Mouse (Mus musculus) midbrain, postnatal 0 days (tissue): ENCODE measurements at regions not wholly inside any gene's neighbourhood (a gene's known extent, or its start where the extent isn't known, plus 50 kb on each side); places are given as distances from the start of the nearest gene placed in this dataset.

ENCODE experiments used
- ATAC-seq: fragments of 200-750 bp; cut with Nextera tagmentation; 2 replicates; pipeline ENCODE4 v1.8.0; 2017; ENCODE audit warnings: moderate number of reproducible peaks, mild to moderate bottlenecking, moderate TSS enrichment, moderate library complexity; ENCODE audit not compliant: low FRiP score
- DNase-seq: peaks from one replicate; pipeline ENCODE4 v3.0.0-alpha.2; 2015; ENCODE audit warnings: low spot score
- H3K27ac ChIP-seq: fragments of 300-500 bp; sonication (generic); 2 replicates; pipeline ENCODE4 v1.5.1; 2014; ENCODE audit warnings: low read depth, mild to moderate bottlenecking, low read length, mixed read lengths
- H3K27me3 ChIP-seq: fragments of 300-500 bp; sonication (generic); 2 replicates; pipeline ENCODE4 v1.6.1; 2014; ENCODE audit warnings: low read length, control low read depth, mixed read lengths; ENCODE audit not compliant: insufficient read depth
- H3K36me3 ChIP-seq: fragments of 300-500 bp; sonication (generic); 2 replicates; pipeline ENCODE4 v1.6.1; 2014; ENCODE audit warnings: low read length, control low read depth, mixed read lengths; ENCODE audit not compliant: insufficient read depth
- H3K4me1 ChIP-seq: fragments of 300-500 bp; sonication (generic); 2 replicates; pipeline ENCODE4 v1.6.1; 2014; ENCODE audit warnings: mild to moderate bottlenecking, control low read depth, antibody characterized with exemption, low read length, mixed read lengths; ENCODE audit not compliant: insufficient read depth
- H3K4me2 ChIP-seq: fragments of 300-500 bp; sonication (generic); 2 replicates; pipeline ENCODE4 v1.6.1; 2014; ENCODE audit warnings: low read depth, mild to moderate bottlenecking, low read length, mixed read lengths; ENCODE audit not compliant: poor library complexity, severe bottlenecking
- H3K4me3 ChIP-seq: fragments of 300-500 bp; sonication (generic); 2 replicates; pipeline ENCODE4 v1.5.1; 2014; ENCODE audit warnings: low read depth, mild to moderate bottlenecking, low read length, moderate library complexity
- H3K9ac ChIP-seq: fragments of 300-500 bp; sonication (generic); replicated peaks from 2 replicates; pipeline ENCODE4 v1.6.1; 2014; ENCODE audit warnings: mild to moderate bottlenecking, low read length, moderate library complexity, mixed read lengths; ENCODE audit not compliant: poor library complexity, severe bottlenecking
- H3K9me3 ChIP-seq: fragments of 300-500 bp; sonication (generic); 2 replicates; pipeline ENCODE4 v1.6.1; 2016; ENCODE audit warnings: low read length, control low read depth
- CTCF ChIP-seq: IDR thresholded peaks from 2 replicates; pipeline ENCODE4 v1.5.1; 2016; ENCODE audit warnings: antibody characterized with exemption, mild to moderate bottlenecking
- WGBS: fragments of 180-500 bp; shearing (Covaris S2); extraction: QIAGEN DNeasy Blood & Tissue Kit; methylation state at CpG from one replicate; pipeline ENCODE4 v1.1.7; 2014; 5-methylcytosine and 5-hydroxymethylcytosine counted together

DNA sequence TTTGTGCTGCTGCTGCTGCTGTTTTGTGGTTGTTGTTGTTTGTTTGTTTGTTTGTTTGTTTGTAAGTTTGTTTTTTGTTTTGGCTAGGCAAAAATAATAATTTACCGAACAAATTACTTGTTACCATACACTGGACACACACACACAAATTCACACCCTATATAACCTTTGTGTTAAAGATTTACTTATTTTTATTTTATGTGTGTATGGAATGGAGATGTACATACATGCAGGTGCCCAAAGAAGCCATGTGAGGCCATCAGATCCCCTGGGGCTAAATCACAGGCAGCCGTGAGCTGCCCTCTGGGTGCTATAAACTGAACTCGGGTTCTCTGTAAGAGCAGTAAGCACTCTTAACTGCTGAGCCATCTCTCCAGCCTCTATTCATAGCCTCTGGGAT is 56.0 kb downstream of the Pttg1 start:
- H3K36me3 ChIP-seq: no peaks in the 10 kb centered on the region
- no peak overlapping the region for H3K4me2 ChIP-seq
- no peaks in the 10 kb centered on the region for H3K4me1 ChIP-seq
- no peaks in the 10 kb centered on the region for H3K27me3 ChIP-seq
- DNase-seq (no peak), ATAC-seq (no peak)
- no peaks in the 10 kb centered on the region for H3K9me3 ChIP-seq
- H3K27ac ChIP-seq: no peak overlapping the region
- H3K9ac ChIP-seq: no peak overlapping the region
- no peak overlapping the region for H3K4me3 ChIP-seq
- 96% methylated on average over 3 of the region's 3 CpGs for WGBS
- no peak for TF ChIP-seq CTCF

DNA sequence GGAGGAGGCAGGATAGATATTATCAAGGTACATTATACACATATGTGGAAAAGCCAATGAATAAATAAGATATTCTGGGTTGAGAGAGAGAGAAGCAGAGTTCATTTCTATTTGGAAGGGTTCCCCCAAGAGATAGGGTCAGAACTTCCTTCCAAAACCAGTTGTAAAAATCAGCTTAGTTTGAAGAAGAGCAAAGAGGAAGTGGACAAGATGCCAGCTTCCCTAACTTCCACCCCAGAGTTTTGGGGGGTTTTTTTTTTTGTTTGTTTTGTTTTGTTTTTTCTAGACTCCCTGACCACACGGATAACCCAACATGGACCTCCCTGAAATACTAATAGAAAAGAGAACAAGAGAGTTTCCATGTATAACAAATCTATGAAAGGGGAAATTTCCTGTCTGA is 57.7 kb downstream of the Pttg1 start:
- Histone ChIP-seq H3K4me1 (no peaks in the 10 kb centered on the region), H3K27ac (no peak overlapping the region), H3K27me3 (no peaks in the 10 kb centered on the region), H3K4me3 (no peak overlapping the region), H3K9ac (no peak overlapping the region), H3K4me2 (no peak overlapping the region), H3K36me3 (no peaks in the 10 kb centered on the region), H3K9me3 (no peaks in the 10 kb centered on the region)
- TF ChIP-seq CTCF: no peak
- 85% methylated on average over 1 of the region's 1 CpGs for WGBS
- DNase-seq: no peak
- no peak for ATAC-seq

DNA sequence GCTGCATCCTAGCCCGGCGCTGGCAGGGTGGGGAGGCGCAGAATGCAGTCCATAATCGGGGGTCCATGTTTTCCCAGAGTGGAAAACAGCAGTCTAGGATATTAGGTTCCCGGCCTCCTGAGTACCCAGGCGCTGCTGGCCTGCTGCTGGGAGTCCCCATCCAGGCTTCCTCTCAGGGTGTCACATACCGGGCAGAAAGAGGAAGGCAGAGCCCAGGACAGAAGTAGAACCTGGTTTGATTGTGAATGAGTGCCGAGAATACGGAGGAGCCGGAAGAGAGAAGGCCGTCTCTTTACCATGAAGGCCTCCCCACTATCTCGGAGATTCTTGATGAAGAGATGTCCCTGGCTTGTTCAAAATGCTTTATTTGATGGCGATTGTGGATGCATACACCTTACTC is 64.2 kb downstream of the Pttg1 start:
- 79% methylated on average over 13 of the region's 13 CpGs for WGBS
- no peak for DNase-seq
- no peak overlapping the region for H3K27ac ChIP-seq
- no peaks in the 10 kb centered on the region for H3K27me3 ChIP-seq
- no peaks in the 10 kb centered on the region for H3K9me3 ChIP-seq
- no peak for TF ChIP-seq CTCF
- H3K36me3 ChIP-seq: no peaks in the 10 kb centered on the region
- H3K4me1 ChIP-seq: no peaks in the 10 kb centered on the region
- ATAC-seq: no peak
- H3K4me2 ChIP-seq: no peak overlapping the region
- H3K9ac ChIP-seq: no peak overlapping the region
- no peak overlapping the region for H3K4me3 ChIP-seq

DNA sequence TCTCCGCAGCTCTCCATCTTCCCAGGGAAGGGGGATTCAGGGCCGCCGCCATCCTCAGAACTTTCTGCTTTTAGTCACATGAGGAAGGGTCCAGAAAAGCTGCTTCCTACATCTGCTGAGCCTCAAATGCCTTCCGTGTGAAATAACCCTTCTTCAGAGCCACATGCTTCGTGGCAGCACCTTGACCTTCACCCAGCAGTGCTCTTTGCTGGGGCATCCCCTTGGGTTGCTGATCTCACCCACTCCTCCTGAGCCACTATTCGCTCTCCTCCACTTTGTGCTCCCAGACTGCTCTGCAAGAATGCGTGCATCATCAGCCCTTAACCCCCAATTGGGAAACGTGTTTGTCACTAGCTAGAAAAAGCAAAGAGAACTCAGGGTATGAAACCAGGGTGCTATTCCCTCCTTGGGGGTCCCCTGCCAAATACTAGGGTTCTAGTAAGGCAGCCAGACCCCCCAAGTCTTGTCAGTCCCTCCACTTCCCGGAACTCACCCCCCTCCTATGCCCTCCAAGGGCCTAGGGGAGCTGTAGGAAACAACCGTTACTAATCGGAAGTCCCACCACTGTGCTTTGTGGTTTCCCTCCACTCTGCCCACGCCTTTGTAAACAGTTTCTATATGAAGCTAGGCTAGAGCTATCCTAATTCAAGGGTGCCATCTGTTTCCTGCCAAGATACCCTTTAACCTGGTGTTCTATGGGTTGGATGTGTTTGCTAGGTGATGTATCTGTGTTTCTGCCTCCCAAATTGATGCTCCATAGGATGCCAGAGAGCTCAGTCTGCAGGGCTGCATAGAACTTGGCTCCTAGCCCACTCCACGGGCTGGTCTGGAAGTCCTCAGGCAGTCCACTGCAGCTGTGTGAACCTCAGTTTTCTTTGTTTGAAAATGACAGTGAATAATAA is 67.4 kb downstream of the Pttg1 start:
- Histone ChIP-seq H3K9ac (no peak overlapping the region), H3K4me2 (no peak overlapping the region), H3K27ac (no peak overlapping the region), H3K4me1 (no peaks in the 10 kb centered on the region), H3K36me3 (no peaks in the 10 kb centered on the region), H3K4me3 (no peak overlapping the region), H3K27me3 (no peaks in the 10 kb centered on the region), H3K9me3 (no peaks in the 10 kb centered on the region)
- DNase-seq (no peak), ATAC-seq (no peak)
- 75% methylated on average over 13 of the region's 13 CpGs for WGBS
- no peak for TF ChIP-seq CTCF

DNA sequence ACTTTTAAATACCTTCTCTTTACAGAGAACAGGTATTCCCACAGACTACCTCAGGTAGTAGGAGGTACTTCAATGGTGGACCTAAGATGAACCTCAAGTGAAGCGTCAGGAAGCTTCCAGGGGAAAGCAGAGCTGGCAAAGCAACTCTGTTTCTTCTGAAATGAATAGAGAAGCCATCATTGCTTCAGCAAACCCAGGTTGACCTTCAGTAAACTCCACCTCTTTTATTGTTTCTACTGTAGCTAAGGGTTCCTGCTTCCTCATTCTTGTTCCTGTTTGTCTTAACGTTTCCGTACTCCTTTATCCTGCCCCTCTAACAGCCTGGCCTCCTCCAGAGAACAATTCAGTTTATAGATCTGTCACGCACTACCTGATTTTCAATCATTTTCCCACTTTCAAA is 72.4 kb downstream of the Pttg1 start:
- Histone ChIP-seq H3K27me3 (no peaks in the 10 kb centered on the region), H3K9me3 (no peaks in the 10 kb centered on the region), H3K9ac (no peak overlapping the region), H3K36me3 (no peaks in the 10 kb centered on the region), H3K4me3 (no peak overlapping the region), H3K4me1 (peaks cover 7% of the 10 kb centered on the region), H3K27ac (no peak overlapping the region), H3K4me2 (no peak overlapping the region)
- TF ChIP-seq CTCF: no peak
- ATAC-seq (no peak), DNase-seq (no peak)
- WGBS: 69% methylated on average over 4 of the region's 4 CpGs

DNA sequence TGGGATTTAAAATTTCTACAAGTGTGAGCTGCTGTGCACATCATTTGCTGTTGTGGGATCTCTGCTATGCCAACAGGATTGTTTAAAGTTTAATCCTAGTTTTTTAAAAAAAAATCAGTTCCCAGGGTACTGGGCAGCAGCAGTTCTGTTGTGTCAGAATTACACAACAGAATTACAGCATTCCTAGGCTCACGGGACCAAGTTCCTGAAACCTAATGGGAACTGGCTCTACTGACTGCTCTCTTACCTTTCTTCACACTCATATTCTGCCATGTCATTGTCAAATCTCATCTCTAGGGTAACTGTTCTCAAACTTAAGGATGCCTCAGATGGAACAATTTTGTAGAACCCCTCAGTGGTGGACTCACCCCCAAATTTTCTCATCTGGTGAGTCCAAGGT is 73.0 kb downstream of the Pttg1 start:
- TF ChIP-seq CTCF: no peak
- Histone ChIP-seq H3K36me3 (no peaks in the 10 kb centered on the region), H3K4me1 (peaks cover 7% of the 10 kb centered on the region), H3K4me3 (no peak overlapping the region), H3K4me2 (no peak overlapping the region), H3K27ac (no peak overlapping the region), H3K9me3 (no peaks in the 10 kb centered on the region), H3K9ac (no peak overlapping the region), H3K27me3 (no peaks in the 10 kb centered on the region)
- no peak for ATAC-seq
- WGBS: 97% methylated on average over 1 of the region's 1 CpGs
- no peak for DNase-seq
